Mouse (Mus musculus) inflammation-experienced regulatory T-cells, adult 6 months (primary cell): ENCODE data around the gene Usp3. TPM values are rescaled to one million over a fixed set of nuclear protein-coding genes. Genes with fewer than 3 reads are reported as not detected.
A peak's percentile ranks its signal among the peaks of the same experiment; 100 is the strongest.

Experiments
- ATAC-seq: one replicate; pipeline ENCODE4 v1.8.0; 2017
- polyA plus RNA-seq, 3 experiments: library from polyadenylated mRNA; unstranded; fragments of 100-300 nt; shearing (Covaris generic); gene quantifications; one replicate each; pipeline ENCODE4 v1.2.1; 2017

Usp3 gene
- 100 to 1,000 TPM in 1 of 3 experiments, 10 to 100 TPM in 2; 82.2 to 141 (median 98.8) TPM for polyA plus RNA-seq

DNA sequence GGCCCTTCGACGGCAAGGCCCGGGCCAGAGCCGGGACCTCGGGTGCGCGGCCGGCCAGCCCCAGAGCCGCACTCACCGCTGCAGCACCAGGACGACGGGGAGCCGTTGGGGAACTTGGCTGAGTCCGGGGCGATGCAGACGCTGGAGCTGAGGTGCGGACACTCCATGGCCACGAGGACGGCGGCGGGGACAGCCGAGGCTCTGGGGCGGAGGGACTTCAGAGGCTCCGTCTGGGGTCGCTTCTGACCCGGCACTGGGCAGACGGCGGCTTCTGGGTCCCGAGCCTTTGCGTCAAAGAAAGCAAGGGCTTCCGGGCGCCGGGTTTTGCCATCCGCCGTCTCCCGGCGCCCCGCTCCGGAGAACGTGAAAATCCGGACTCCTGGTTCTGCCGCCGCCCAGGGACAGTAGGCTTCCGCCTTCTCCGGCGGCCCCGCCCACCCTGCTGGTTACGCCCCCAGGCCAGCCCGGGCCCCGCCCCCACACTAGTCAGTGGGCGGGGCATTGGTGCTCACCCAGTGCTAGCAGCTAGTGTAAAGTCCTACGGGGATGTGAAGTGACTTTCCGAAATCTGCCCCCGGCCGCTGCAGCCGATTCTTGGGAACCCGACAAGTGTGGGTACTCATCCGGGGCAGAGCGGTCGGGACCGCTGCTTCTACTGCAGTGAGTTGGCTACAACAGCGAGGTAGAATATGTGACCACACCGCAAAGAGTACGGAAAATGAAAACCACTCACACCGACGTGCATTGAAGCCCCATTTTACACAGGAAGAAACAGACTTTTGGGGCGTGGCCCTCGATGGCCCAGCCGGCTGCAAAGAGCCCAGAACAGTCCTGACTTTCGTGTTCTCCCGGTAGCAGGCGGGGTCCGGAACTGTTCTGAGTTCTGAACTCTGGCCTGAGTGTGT is at the start of gene Usp3:
TSS of gene Usp3 (minus strand) at position 435 of the 905 bp plus-strand sequence.
- peak; percentile 80 for ATAC-seq

- no peak for ATAC-seq
Observed at GRCm38 (mm10) chr9:66640491-66640890, 47.5 kb upstream of the Usp3 start.

- ATAC-seq = no peak
Observed at GRCm38 (mm10) chr9:66639626-66640025, 46.7 kb upstream of the Usp3 start.

- ATAC-seq = no peak
Observed at GRCm38 (mm10) chr9:66632441-66632840, 39.5 kb upstream of the Usp3 start.

GRCm38 (mm10) chr9:66630931-66631330 is 38.0 kb upstream of the Usp3 start:
- no peak for ATAC-seq

- no peak for ATAC-seq
Observed at GRCm38 (mm10) chr9:66626661-66627060, 33.7 kb upstream of the Usp3 start.

GRCm38 (mm10) chr9:66625974-66626530 is 33.1 kb upstream of the Usp3 start:
- ATAC-seq = no peak

DNA sequence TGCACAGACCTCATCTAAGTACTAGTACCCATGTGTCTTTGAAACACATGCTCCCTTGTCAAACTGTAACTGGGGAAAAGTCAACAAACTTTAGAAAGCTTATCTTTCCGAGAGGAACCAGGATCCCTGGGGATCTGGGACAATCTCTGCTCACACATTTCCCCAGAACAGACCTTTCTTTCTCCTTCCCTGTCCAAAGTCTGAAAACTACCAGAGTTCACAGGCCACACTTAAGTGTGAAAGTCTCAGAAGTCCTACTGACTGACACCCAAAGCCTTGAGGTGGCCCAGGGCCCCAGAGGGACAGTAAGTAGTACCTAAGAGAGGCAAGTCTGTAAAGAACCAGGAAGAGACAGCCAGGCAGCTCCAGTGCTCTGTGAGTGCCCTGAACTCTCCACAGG is 31.9 kb upstream of the Usp3 start:
- no peak for ATAC-seq

GRCm38 (mm10) chr9:66623627-66624026 is 30.7 kb upstream of the Usp3 start:
- ATAC-seq = no peak

GRCm38 (mm10) chr9:66620581-66620981 is 27.6 kb upstream of the Usp3 start:
- ATAC-seq = no peak

DNA sequence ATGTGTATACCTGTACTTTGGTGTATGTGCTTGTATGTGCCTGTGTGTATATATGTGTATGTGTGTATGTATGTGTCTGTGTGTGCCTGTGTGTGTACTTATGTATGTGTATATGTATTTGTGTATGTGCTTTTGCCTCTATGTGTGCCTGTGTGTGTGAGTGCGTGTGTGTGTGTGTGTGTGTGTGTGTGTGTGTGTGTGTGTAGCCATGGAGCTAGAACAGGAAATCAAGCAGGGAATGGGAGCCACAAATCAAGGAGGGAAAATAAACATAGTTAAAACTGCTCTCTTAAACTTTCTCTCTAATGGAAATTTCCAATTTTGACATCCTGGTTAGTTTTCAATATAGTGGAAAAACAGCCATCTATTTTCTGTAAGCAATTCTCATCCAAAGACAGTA is 27.1 kb upstream of the Usp3 start:
- ATAC-seq = no peak

DNA sequence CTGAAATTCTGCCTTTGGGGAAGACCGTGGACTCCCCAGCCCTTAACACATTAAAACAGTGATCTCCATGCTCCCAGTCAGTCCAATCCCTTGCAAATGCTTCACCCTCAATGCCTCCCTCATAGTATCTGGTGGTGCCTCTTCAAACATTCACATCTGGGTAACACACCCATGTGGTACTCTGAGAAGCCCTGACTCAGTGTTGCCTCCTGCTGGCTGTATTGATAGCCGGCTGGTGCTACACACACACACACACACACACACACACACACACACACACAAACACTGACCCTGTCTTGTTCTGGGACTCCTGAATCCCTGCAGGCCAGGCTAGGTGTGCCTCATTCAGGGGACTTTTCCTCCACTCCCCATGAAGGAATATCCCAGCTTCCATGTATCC is 24.9 kb upstream of the Usp3 start:
- ATAC-seq = no peak

GRCm38 (mm10) chr9:66616858-66617257 is 23.9 kb upstream of the Usp3 start:
- peak; percentile 11 for ATAC-seq

DNA sequence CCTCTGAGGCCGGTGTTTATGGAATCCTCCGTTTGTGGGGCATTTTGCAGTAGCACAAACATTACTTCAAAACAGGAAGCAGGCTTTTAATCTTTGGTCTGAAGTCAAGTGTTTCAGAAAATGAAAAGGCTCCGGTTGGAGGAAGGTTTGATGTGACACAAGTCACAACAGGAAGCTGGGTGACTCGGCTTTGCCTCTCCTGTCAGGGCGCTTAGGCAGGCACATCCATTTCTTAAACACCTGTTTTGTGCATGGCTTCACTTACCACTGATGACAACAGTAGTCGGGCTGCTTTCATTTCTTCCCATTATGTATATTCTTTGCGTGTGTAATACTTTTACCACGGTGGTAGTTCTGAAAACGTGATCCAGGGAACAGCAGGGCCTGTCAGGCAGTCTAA is 22.2 kb upstream of the Usp3 start:
- ATAC-seq = peak; percentile 80

GRCm38 (mm10) chr9:66614547-66614946 is 21.6 kb upstream of the Usp3 start:
- no peak for ATAC-seq

DNA sequence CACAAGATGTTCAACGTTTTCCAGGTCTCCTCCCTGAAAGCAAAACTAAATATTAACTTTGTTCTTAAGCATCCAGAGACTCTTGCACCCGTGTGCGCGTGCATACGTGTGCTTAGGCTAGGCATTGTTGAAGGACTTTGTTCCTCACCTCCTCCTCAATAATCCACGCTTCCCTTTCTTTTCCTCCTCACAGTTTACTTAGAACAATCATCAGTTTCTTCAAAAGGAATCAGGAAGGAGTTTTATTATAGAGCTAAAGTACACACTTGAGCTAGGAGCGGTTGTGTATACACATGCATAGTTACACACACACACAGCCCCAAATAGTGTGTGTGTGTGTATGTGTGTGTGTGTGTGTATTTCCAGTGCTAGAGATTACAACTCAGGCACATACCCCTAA is 20.7 kb upstream of the Usp3 start:
- no peak for ATAC-seq

DNA sequence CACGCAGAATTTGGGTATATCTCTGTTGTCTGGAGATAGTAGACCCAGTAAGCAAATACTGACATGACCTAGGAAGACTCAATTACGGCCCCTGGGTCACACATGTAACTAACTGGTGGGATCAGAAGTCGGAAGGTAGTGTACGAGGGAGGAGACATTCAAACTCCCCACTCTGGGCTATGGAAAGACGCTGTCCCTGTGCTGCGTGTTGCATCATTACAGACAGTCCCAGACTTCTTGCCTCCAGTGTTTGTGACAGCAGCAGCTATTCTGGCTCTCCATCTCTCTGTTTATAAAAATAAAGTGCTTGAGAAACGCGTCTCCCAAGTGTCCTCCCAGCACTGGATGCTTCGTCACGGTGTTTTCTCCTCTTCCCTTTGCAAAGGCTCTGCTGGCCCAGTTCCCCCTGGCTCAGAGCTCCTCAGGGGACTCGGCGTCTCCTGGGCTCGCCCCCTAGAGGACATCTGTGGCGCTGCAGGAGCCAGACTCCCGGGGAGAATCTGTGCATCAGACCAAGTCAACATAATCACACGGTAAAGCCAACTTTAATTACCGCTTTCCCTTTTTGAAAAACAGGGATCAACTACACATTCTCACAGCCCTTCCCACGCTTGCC is 18.6 kb upstream of the Usp3 start:
- peak; percentile 57 for ATAC-seq

DNA sequence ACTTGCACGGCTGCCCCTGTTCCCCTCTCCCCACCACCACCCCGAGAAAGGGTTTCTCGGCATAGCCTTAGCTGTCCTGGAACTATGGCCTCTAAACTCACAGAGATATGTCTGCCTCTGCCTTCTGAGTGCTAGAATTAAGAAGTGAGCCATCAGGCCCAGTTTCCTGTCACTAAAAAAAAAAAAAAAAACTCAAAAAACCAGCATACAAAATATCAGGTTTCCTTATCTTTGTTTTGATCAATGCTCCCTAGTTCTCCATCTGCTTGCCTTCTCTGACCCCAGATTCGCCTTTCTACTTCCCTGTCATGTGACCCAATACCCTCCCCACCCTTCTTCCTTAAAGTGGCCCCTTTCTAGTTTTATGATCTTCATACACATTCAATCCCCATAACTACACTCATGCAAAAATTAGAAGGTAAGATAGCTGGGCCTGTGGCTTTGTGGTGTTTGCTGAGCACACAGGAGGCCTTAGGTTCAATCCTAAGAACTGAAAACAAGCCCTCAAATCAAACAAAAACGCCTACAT is 15.9 kb upstream of the Usp3 start:
- no peak for ATAC-seq

- ATAC-seq = no peak
Observed at GRCm38 (mm10) chr9:66606851-66607250, 13.9 kb upstream of the Usp3 start.

DNA sequence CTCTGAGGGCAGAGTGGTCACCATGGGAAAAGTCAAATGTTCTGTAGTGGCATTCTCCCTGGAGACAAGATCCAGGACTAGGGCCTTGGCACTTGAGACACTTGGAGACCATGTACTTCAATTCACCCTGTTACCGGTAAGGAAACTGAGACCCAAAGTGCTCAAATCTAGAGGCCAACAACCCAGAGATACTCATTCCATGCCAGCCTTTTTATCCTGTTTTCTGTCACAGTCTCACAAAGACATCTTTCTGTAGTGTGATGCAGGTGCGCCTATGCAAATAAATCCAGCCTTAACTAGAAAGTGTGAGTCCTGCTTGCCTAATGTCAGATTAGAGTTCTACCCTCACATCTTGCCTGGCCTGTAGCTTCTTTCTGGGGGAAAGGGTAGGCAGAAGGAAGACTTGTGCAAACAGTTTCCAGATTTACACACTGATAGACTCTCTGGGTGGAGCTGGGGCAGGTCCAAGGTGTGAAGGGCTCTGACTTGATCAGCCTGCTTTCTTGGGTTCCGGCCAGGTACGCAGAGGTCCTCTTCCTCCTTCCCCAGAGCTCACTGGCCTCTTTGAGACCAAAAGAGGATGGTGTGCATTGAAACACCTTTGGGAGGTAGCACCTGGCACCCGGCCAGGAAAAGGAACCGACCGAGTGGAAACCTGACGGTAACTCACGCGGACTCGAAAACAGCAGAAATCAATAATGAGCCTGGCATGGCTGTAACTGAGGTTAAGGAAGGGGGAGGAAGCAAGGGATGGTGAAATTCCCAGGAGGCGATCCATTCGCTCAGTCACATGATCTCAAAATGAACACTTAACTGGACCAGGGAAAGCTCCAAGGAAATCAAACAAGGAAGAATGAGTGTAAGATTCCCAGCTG is 13.2 kb upstream of the Usp3 start:
- ATAC-seq = no peak

- ATAC-seq = no peak
Observed at GRCm38 (mm10) chr9:66604349-66605206, 11.6 kb upstream of the Usp3 start.
